Mouse (Mus musculus) liver, adult 2 months (tissue): Measurements from ENCODE around the gene Itga3.

Experiments used
- CTCF ChIP-seq: fragments of 200-500 bp; IDR thresholded peaks from 2 replicates; pipeline ENCODE4 v1.5.1; 2011; ENCODE audit warnings: low read depth, low read length, control low read depth
- POLR2A ChIP-seq: fragments of 200-500 bp; IDR thresholded peaks from 2 replicates; pipeline ENCODE4 v1.6.1; 2011; ENCODE audit warnings: low read length, control low read depth; ENCODE audit not compliant: insufficient read depth; ENCODE audit errors: extremely low read depth

DNA sequence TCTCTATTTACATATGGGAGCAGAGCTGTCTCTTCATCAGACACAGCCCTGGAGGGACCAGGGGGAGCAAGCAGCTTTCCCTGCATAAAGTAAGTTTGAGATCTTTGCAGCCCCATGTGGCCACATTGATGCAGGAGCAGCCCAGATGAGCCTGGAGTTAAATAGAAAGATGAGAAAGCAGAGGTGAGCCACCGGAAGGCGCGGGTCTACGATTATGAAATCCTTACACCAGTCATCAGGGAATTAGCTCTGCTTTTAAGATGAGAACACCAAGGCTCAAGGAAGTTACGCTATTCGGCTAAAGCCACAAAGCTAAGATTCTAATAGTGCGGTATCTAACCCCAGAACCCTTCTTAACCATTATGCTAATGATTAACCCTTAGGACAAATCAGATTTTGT is 1.4 kb upstream of the Itga3 start:
- TF ChIP-seq CTCF (no peak), POLR2A (no peak)
